Mouse (Mus musculus): ENCODE measurements around the gene Clip1. TPM values are rescaled to one million over a fixed set of nuclear protein-coding genes. Genes with fewer than 3 reads are reported as not detected.
"Not testable (repeated sequence)": the region's sequence is repeated elsewhere in the genome, so short reads cannot be mapped to it uniquely, and the experiment has no call there.

The Clip1 gene
- polyA plus RNA-seq (2012; rRNA removed): 19.0 and 24.4 TPM in 2 replicates

- TF ChIP-seq POLR2A (IDR thresholded peaks at IDR 0.05; ENCODE audit: low read depth, low read length) (no peak), CTCF (conservative IDR thresholded peaks at IDR 0.05; ENCODE audit: insufficient read depth, insufficient read length, low read depth, low read length) (no peak)
- H3K27ac ChIP-seq (ENCODE audit: insufficient read depth, low read depth, low read length): peak within 1 kb of the TSS; percentile 91
- H3K36me3 ChIP-seq (ENCODE audit: control insufficient read depth, insufficient read depth, low read length): no peaks in the 10 kb centered on the region
- DNase-seq: peak; percentile 72
- H3K4me1 ChIP-seq (ENCODE audit: control insufficient read depth, insufficient read depth, low read length): peaks cover 17% of the 10 kb centered on the region; the same call in 1 of the 2 replicates
- 1% methylated on average over 64 of the region's 64 CpGs for WGBS
- peak within 1 kb of the TSS; percentile 94 for H3K4me3 ChIP-seq (ENCODE audit: insufficient read depth, low read depth, low read length)
- no peaks in the 10 kb centered on the region for H3K27me3 ChIP-seq (replicated peaks; ENCODE audit: control insufficient read depth, insufficient read depth, low read length)
Observed at GRCm38 (mm10) chr5:123684221-123685144, at the start of gene Clip1. TSS of gene Clip1 (minus strand) at chr5:123684618.

GRCm38 (mm10) chr5:123730981-123731380 is 46.6 kb upstream of the Clip1 start:
- TF ChIP-seq CTCF (conservative IDR thresholded peaks at IDR 0.05; ENCODE audit: insufficient read depth, insufficient read length, low read depth, low read length) (no peak), POLR2A (IDR thresholded peaks at IDR 0.05; ENCODE audit: low read depth, low read length) (no peak)
- no peaks in the 10 kb centered on the region for H3K4me1 ChIP-seq (ENCODE audit: control insufficient read depth, insufficient read depth, low read length)
- no peak overlapping the region for H3K4me3 ChIP-seq (ENCODE audit: insufficient read depth, low read depth, low read length)
- 91% methylated on average over 2 of the region's 2 CpGs for whole genome bisulfite sequencing
- no peak for DNase-seq
- H3K27me3 ChIP-seq (replicated peaks; ENCODE audit: control insufficient read depth, insufficient read depth, low read length): no peaks in the 10 kb centered on the region
- no peak overlapping the region for H3K27ac ChIP-seq (ENCODE audit: insufficient read depth, low read depth, low read length)
- peaks cover 31% of the 10 kb centered on the region for H3K36me3 ChIP-seq (ENCODE audit: control insufficient read depth, insufficient read depth, low read length)

DNA sequence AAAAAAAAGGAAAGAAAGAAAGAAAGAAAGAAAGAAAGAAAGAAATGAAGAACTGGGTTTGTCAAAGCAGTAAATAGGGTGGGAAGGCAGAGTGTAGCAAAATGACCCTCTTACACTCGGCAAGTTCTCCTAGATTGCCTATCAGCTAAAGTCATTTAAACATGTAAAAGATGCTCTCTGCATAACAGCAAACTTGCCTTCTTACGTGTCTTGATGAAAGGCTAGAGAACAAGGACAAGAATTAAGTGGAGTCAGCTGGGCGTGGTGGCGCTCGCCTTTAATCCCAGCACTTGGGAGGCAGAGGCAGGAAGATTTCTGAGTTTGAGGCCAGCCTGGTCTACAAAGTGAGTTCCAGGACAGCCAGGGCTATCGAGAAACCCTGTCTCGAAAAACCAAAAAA is 39.4 kb upstream of the Clip1 start:
- not testable (repeated sequence) for H3K4me3 ChIP-seq (ENCODE audit: insufficient read depth, low read depth, low read length); DNase-seq

DNA sequence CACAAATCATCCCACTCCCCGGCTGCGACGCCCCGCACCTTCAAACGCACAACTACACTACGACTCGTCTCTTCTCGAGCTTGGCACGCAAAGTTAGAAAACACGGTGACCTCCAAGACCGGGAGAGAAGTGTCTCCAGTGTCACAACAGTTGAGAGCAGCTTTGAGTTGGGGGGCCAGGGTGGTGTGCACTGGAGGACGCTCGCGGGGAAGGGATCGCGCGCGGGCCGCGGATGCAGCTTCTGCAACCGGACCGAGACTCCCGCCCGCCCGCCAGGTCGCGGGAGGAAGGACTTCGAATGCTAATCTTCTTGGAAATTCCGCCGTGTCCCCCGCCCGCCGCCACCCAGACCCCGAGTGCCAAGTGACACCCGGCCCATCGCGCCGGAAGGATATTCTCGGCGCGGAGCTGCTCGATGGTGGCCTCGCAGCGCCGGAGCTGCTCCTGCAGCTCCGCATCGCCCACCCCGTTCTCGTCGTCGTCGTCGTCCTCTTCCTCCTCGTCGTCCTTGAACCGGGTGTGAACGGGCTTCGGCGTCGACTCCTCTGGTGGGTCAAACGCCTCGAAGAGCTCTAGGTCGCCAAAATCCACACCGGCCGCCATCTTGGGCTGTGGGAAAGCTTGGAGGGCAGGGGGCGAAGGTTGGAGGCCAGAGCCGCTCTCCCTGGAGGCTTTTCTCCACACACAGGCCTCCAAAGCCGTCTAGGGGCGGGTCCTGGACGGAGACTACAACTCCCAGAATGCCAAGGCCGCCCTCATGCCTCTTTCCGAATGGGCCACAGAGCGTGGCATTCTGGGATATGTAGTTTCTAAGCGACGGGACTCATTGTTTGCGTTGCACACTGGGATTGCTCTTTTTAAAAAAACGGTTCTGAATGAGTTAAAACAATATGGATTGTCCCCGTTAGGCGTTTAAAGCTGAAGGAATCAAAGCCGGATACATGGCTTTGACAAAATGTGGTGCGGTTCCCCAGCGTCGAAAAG is 36.2 kb upstream of the Clip1 start, which contains the start of gene Zcchc8:
Gene Zcchc8 (minus strand): TSS at position 773 of the 984 bp plus-strand sequence.
- WGBS: under 1% methylated on average over 83 of the region's 83 CpGs
- peak; percentile 98 for DNase-seq
- Histone ChIP-seq H3K27ac (ENCODE audit: insufficient read depth, low read depth, low read length) (peak within 1 kb of the TSS; percentile 93), H3K4me3 (ENCODE audit: insufficient read depth, low read depth, low read length) (peak within 1 kb of the TSS; percentile 93), H3K36me3 (ENCODE audit: control insufficient read depth, insufficient read depth, low read length) (no peaks in the 10 kb centered on the region), H3K27me3 (replicated peaks; ENCODE audit: control insufficient read depth, insufficient read depth, low read length) (no peaks in the 10 kb centered on the region), H3K4me1 (ENCODE audit: control insufficient read depth, insufficient read depth, low read length) (peaks cover 5% of the 10 kb centered on the region; the same call in 1 of the 2 replicates)
- TF ChIP-seq CTCF (conservative IDR thresholded peaks at IDR 0.05; ENCODE audit: insufficient read depth, insufficient read length, low read depth, low read length) (no peak), POLR2A (IDR thresholded peaks at IDR 0.05; ENCODE audit: low read depth, low read length) (peak; percentile 47)

More for the DNA sequence above, 39.4 kb upstream of the Clip1 start:
- 86% methylated on average over 7 of the region's 7 CpGs for WGBS
- not testable (repeated sequence) for H3K36me3 ChIP-seq (ENCODE audit: control insufficient read depth, insufficient read depth, low read length); H3K27ac ChIP-seq (ENCODE audit: insufficient read depth, low read depth, low read length); H3K4me1 ChIP-seq (ENCODE audit: control insufficient read depth, insufficient read depth, low read length); H3K27me3 ChIP-seq (replicated peaks; ENCODE audit: control insufficient read depth, insufficient read depth, low read length)

GRCm38 (mm10) chr5:123714622-123715021 is 30.2 kb upstream of the Clip1 start:
- WGBS: 86% methylated on average over 4 of the region's 4 CpGs
- Histone ChIP-seq H3K36me3 (ENCODE audit: control insufficient read depth, insufficient read depth, low read length) (peaks cover 3% of the 10 kb centered on the region), H3K4me1 (ENCODE audit: control insufficient read depth, insufficient read depth, low read length) (peaks cover 9% of the 10 kb centered on the region; the same call in 1 of the 2 replicates), H3K27me3 (replicated peaks; ENCODE audit: control insufficient read depth, insufficient read depth, low read length) (no peaks in the 10 kb centered on the region), H3K4me3 (ENCODE audit: insufficient read depth, low read depth, low read length) (no peak overlapping the region), H3K27ac (ENCODE audit: insufficient read depth, low read depth, low read length) (no peak overlapping the region)
- no peak for DNase-seq
- TF ChIP-seq CTCF (conservative IDR thresholded peaks at IDR 0.05; ENCODE audit: insufficient read depth, insufficient read length, low read depth, low read length): no peak
- no peak for TF ChIP-seq POLR2A (IDR thresholded peaks at IDR 0.05; ENCODE audit: low read depth, low read length)

- peaks cover 9% of the 10 kb centered on the region; the same call in 1 of the 2 replicates for H3K4me1 ChIP-seq (ENCODE audit: control insufficient read depth, insufficient read depth, low read length)
- TF ChIP-seq POLR2A (IDR thresholded peaks at IDR 0.05; ENCODE audit: low read depth, low read length): no peak
- TF ChIP-seq CTCF (conservative IDR thresholded peaks at IDR 0.05; ENCODE audit: insufficient read depth, insufficient read length, low read depth, low read length): no peak
- no peak for DNase-seq
- H3K27ac ChIP-seq (ENCODE audit: insufficient read depth, low read depth, low read length): no peak overlapping the region
- WGBS: 86% methylated on average over 6 of the region's 6 CpGs
- H3K27me3 ChIP-seq (replicated peaks; ENCODE audit: control insufficient read depth, insufficient read depth, low read length): no peaks in the 10 kb centered on the region
- H3K4me3 ChIP-seq (ENCODE audit: insufficient read depth, low read depth, low read length): no peak overlapping the region
- peaks cover 3% of the 10 kb centered on the region for H3K36me3 ChIP-seq (ENCODE audit: control insufficient read depth, insufficient read depth, low read length)
Observed at GRCm38 (mm10) chr5:123713782-123714181, 29.4 kb upstream of the Clip1 start.

Measured in kidney, adult 2 months (tissue).